Mouse (Mus musculus): ENCODE data around the gene Dclre1a. TPM values are rescaled to one million over a fixed set of nuclear protein-coding genes. Genes with fewer than 3 reads are reported as not detected.
"Not testable (repeated sequence)": the region's sequence is repeated elsewhere in the genome, so short reads cannot be mapped to it uniquely, and the experiment has no call there.

The Dclre1a gene
- polyA plus RNA-seq, 1 experiment from 2014 or later: 25.3 TPM

DNA sequence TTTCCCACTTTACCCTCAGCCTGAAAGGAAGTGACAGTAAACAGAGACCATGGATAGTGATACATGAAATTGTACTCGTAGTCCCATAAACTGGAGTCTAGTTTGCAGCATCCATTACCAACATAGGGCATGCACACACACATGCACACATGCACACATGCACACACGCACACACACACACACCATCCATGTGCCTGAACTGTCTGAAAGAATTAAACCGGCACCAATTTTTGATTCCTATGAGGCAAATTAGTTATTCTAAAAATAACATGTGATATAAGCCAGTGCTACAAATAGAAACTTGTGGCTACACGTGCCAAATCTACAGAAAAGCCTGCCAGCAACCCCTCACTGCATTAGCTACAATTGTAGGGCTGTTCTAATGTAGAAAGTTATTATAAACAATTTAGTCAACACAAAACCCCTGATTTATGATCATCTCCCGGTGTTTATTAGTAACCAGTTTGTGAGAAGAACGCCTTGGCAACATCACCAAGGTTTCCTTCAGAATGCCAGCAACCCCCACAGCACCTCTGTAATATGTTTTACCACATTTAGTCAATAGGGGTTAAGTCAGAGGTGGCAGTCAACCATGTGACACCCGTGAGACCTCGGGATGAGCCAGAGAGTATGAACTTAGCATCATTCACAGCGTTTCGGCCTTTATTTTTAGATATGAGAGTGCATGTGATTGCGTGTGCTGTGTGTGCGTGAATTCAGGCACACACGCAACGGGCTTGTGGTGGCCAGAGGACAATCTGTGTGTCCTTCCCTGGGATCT is 14.5 kb downstream of the Dclre1a start:
- no peaks in the 10 kb centered on the region for H3K4me1 ChIP-seq (ENCODE audit: control insufficient read depth, insufficient read depth, low read length)
- no peak overlapping the region for H3K4me2 ChIP-seq (ENCODE audit: low read depth, low read length)
- no peak overlapping the region for H3K27ac ChIP-seq (replicated peaks; ENCODE audit: low read depth, low read length)
- H3K9ac ChIP-seq (replicated peaks; ENCODE audit: low read length): no peak overlapping the region
- H3K36me3 ChIP-seq (replicated peaks; ENCODE audit: control insufficient read depth, insufficient read depth, low read depth, low read length): no peaks in the 10 kb centered on the region; the same call in 1 of the 2 replicates
- H3K27me3 ChIP-seq (ENCODE audit: control insufficient read depth, insufficient read depth, low read length): no peaks in the 10 kb centered on the region
- DNase-seq (ENCODE audit: low spot score) (no peak), ATAC-seq (replicated peaks; ENCODE audit: insufficient number of reproducible peaks, low FRiP score, low TSS enrichment, low read depth) (no peak)
- WGBS: 94% methylated on average over 14 of the region's 14 CpGs
- H3K4me3 ChIP-seq (ENCODE audit: low read depth, low read length): no peak overlapping the region
- H3K9me3 ChIP-seq (replicated peaks; ENCODE audit: control insufficient read depth, low read length): no peaks in the 10 kb centered on the region

DNA sequence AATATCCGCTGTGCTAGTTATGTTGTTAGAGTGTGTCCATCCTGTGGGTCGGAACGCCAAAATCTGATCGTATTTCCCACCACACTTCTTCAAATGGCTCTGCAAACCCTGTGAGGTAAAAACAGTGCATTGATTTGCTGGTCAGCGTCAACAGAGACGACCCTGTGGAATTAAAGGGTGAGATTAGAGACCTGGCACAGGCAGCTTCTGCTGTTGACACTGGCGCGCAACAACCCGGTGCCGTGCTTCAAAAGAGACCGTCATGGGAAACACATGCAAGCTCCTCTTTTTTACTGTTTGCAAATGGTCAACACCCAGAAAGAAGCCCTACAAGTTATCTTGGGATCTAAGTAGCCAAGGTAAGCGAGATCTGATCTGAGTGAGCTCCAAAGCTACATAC is 16.8 kb downstream of the Dclre1a start:
- Histone ChIP-seq H3K27ac (replicated peaks; ENCODE audit: low read depth, low read length) (no peak overlapping the region), H3K9me3 (replicated peaks; ENCODE audit: control insufficient read depth, low read length) (no peaks in the 10 kb centered on the region), H3K4me2 (ENCODE audit: low read depth, low read length) (no peak overlapping the region), H3K36me3 (replicated peaks; ENCODE audit: control insufficient read depth, insufficient read depth, low read depth, low read length) (no peaks in the 10 kb centered on the region; the same call in 1 of the 2 replicates), H3K4me3 (ENCODE audit: low read depth, low read length) (no peak overlapping the region), H3K9ac (replicated peaks; ENCODE audit: low read length) (no peak overlapping the region), H3K4me1 (ENCODE audit: control insufficient read depth, insufficient read depth, low read length) (no peaks in the 10 kb centered on the region), H3K27me3 (ENCODE audit: control insufficient read depth, insufficient read depth, low read length) (no peaks in the 10 kb centered on the region)
- 93% methylated on average over 12 of the region's 12 CpGs for WGBS
- no peak for ATAC-seq (replicated peaks; ENCODE audit: insufficient number of reproducible peaks, low FRiP score, low TSS enrichment, low read depth)
- no peak for DNase-seq (ENCODE audit: low spot score)

DNA sequence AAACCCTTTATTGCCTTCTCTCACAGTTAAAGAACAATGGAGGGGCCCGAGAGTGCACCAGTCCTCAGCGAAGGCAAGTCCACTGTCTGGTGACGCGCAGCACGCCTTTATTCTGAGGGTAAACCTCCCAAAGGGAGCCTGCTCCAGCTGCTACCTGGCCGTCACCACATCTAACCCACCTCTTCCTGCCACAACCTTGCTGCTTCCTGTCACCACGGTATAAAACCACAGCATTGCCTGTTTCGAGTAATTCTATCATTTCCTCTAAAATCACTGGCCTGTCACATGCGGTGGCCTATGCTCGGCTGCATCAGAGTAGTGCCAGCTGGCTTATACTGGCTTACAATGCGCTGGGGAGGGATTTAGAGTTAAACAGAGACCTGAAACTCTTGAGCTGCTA is 17.5 kb downstream of the Dclre1a start:
- H3K4me2 ChIP-seq (ENCODE audit: low read depth, low read length); DNase-seq (ENCODE audit: low spot score); H3K27ac ChIP-seq (replicated peaks; ENCODE audit: low read depth, low read length); H3K9ac ChIP-seq (replicated peaks; ENCODE audit: low read length); H3K4me1 ChIP-seq (ENCODE audit: control insufficient read depth, insufficient read depth, low read length); H3K27me3 ChIP-seq (ENCODE audit: control insufficient read depth, insufficient read depth, low read length); ATAC-seq (replicated peaks; ENCODE audit: insufficient number of reproducible peaks, low FRiP score, low TSS enrichment, low read depth); H3K9me3 ChIP-seq (replicated peaks; ENCODE audit: control insufficient read depth, low read length); H3K4me3 ChIP-seq (ENCODE audit: low read depth, low read length); H3K36me3 ChIP-seq (replicated peaks; ENCODE audit: control insufficient read depth, insufficient read depth, low read depth, low read length): not testable (repeated sequence)
- no CpG with 5 or more reads among the region's 11 CpGs for WGBS

DNA sequence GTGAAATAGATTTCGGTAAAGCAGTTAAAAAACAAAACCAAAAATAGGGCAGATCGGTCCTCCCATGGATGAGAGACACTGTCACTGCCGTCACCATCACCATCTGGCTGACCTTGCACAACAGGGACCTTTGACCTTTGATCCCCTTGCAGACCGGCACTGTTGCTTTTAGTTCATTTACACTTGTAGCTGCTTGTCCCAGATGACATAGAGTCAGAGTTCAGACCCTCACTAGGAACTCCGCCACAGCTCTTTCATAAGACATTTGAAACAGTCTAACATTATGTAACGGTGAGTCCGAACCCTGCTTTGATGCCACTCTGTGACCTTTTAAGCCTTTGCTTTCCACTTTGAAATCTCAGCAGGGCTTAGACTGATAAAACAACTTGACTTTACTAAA is 28.6 kb downstream of the Dclre1a start:
- not testable (repeated sequence) for H3K4me1 ChIP-seq (ENCODE audit: control insufficient read depth, insufficient read depth, low read length); H3K36me3 ChIP-seq (replicated peaks; ENCODE audit: control insufficient read depth, insufficient read depth, low read depth, low read length); DNase-seq (ENCODE audit: low spot score); H3K27me3 ChIP-seq (ENCODE audit: control insufficient read depth, insufficient read depth, low read length); H3K4me3 ChIP-seq (ENCODE audit: low read depth, low read length); H3K4me2 ChIP-seq (ENCODE audit: low read depth, low read length); H3K9me3 ChIP-seq (replicated peaks; ENCODE audit: control insufficient read depth, low read length); H3K27ac ChIP-seq (replicated peaks; ENCODE audit: low read depth, low read length); H3K9ac ChIP-seq (replicated peaks; ENCODE audit: low read length); ATAC-seq (replicated peaks; ENCODE audit: insufficient number of reproducible peaks, low FRiP score, low TSS enrichment, low read depth)
- WGBS: no CpG with 5 or more reads among the region's 7 CpGs

DNA sequence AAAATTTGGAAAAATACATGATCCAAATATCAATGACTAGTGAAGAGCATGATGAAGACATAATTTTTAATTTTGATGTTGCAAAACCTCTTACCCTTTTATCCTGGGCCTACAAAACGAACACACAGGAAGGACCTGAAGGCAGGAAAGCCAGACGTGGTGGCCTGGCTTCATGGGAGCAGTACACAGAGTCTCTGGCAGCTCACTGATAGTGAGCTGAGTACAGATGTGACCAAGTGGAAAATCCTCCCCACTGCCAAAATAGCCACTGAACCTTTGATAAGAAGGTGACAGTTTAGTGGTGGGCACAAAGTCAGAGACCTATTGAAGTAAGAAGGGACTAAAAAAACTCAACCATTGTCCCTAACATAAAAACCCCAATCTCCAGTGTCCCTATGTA is 34.5 kb downstream of the Dclre1a start:
- no CpG with 5 or more reads among the region's 2 CpGs for WGBS
- not testable (repeated sequence) for H3K27me3 ChIP-seq (ENCODE audit: control insufficient read depth, insufficient read depth, low read length); ATAC-seq (replicated peaks; ENCODE audit: insufficient number of reproducible peaks, low FRiP score, low TSS enrichment, low read depth); H3K4me1 ChIP-seq (ENCODE audit: control insufficient read depth, insufficient read depth, low read length); H3K36me3 ChIP-seq (replicated peaks; ENCODE audit: control insufficient read depth, insufficient read depth, low read depth, low read length); H3K9ac ChIP-seq (replicated peaks; ENCODE audit: low read length); H3K9me3 ChIP-seq (replicated peaks; ENCODE audit: control insufficient read depth, low read length); DNase-seq (ENCODE audit: low spot score); H3K4me2 ChIP-seq (ENCODE audit: low read depth, low read length); H3K27ac ChIP-seq (replicated peaks; ENCODE audit: low read depth, low read length); H3K4me3 ChIP-seq (ENCODE audit: low read depth, low read length)

- ATAC-seq (replicated peaks; ENCODE audit: insufficient number of reproducible peaks, low FRiP score, low TSS enrichment, low read depth); H3K36me3 ChIP-seq (replicated peaks; ENCODE audit: control insufficient read depth, insufficient read depth, low read depth, low read length); H3K27ac ChIP-seq (replicated peaks; ENCODE audit: low read depth, low read length); H3K27me3 ChIP-seq (ENCODE audit: control insufficient read depth, insufficient read depth, low read length); H3K9me3 ChIP-seq (replicated peaks; ENCODE audit: control insufficient read depth, low read length); DNase-seq (ENCODE audit: low spot score); H3K4me2 ChIP-seq (ENCODE audit: low read depth, low read length); H3K4me1 ChIP-seq (ENCODE audit: control insufficient read depth, insufficient read depth, low read length); H3K9ac ChIP-seq (replicated peaks; ENCODE audit: low read length); H3K4me3 ChIP-seq (ENCODE audit: low read depth, low read length): not testable (repeated sequence)
- no CpG with 5 or more reads among the region's 4 CpGs for WGBS
These were observed 36.8 kb downstream of the Dclre1a start for GRCm38 (mm10) chr19:56511207-56511606.

DNA sequence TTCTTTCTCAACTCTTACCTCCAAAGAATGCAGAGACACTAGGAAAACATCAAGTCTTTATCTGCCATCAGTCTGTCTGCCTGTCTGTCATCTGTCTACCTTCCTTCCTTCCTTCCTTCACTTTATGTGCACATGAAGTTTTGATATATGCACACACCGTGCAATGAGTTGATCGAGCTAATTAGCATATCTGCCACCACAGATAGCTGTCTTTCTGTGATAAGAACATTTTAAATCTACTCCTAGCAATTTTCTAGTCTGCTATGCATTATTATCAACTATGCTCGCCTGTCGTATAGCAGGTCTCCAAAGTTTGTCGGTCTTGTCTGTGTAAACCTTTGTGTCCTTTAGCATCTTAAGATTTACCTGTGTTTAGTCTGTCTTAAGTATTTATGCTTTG is 44.5 kb downstream of the Dclre1a start:
- not testable (repeated sequence) for H3K9ac ChIP-seq (replicated peaks; ENCODE audit: low read length); H3K4me2 ChIP-seq (ENCODE audit: low read depth, low read length); H3K36me3 ChIP-seq (replicated peaks; ENCODE audit: control insufficient read depth, insufficient read depth, low read depth, low read length); ATAC-seq (replicated peaks; ENCODE audit: insufficient number of reproducible peaks, low FRiP score, low TSS enrichment, low read depth); H3K27ac ChIP-seq (replicated peaks; ENCODE audit: low read depth, low read length); DNase-seq (ENCODE audit: low spot score); H3K9me3 ChIP-seq (replicated peaks; ENCODE audit: control insufficient read depth, low read length); H3K4me3 ChIP-seq (ENCODE audit: low read depth, low read length); H3K4me1 ChIP-seq (ENCODE audit: control insufficient read depth, insufficient read depth, low read length); H3K27me3 ChIP-seq (ENCODE audit: control insufficient read depth, insufficient read depth, low read length)
- no CpG with 5 or more reads among the region's 5 CpGs for WGBS

DNA sequence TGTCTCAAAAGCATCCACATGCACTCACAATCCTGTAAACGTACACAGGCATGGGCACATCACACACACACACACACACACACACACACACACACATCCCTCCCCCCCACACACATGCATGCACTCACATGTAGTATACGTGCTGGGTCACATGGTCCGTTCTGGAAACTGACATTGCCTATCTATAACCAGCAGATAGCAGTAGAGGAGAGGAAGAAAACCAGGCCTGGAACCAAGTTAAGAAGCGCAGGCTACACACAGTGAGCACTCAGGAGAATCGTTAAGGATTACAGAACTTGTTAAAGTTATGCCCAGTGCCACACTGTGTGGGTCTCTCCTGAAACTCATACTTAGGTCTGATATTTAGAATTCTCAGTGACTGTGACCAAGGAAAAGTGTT is 45.0 kb downstream of the Dclre1a start:
- not testable (repeated sequence) for DNase-seq (ENCODE audit: low spot score); ATAC-seq (replicated peaks; ENCODE audit: insufficient number of reproducible peaks, low FRiP score, low TSS enrichment, low read depth); H3K4me2 ChIP-seq (ENCODE audit: low read depth, low read length); H3K36me3 ChIP-seq (replicated peaks; ENCODE audit: control insufficient read depth, insufficient read depth, low read depth, low read length); H3K4me3 ChIP-seq (ENCODE audit: low read depth, low read length); H3K9me3 ChIP-seq (replicated peaks; ENCODE audit: control insufficient read depth, low read length); H3K9ac ChIP-seq (replicated peaks; ENCODE audit: low read length); H3K27ac ChIP-seq (replicated peaks; ENCODE audit: low read depth, low read length); H3K27me3 ChIP-seq (ENCODE audit: control insufficient read depth, insufficient read depth, low read length); H3K4me1 ChIP-seq (ENCODE audit: control insufficient read depth, insufficient read depth, low read length)
- WGBS: no CpG with 5 or more reads among the region's 5 CpGs
